Mouse (Mus musculus): Measurements from ENCODE around the gene Ddx39b. TPM values are rescaled to one million over a fixed set of nuclear protein-coding genes. Genes with fewer than 3 reads are reported as not detected.
A peak's percentile ranks its signal among the peaks of the same experiment; 100 is the strongest.

Ddx39b gene
- polyA plus RNA-seq, 1 experiment = 284 TPM

- WGBS = 27% methylated on average over 9 of the region's 9 CpGs
- peak overlapping the region; percentile 100 for H3K27ac ChIP-seq (ENCODE audit: insufficient read depth, low read length)
- no peaks in the 10 kb centered on the region for H3K27me3 ChIP-seq (ENCODE audit: control insufficient read depth, insufficient read depth, low read length)
- no peak for DNase-seq (ENCODE audit: low read depth in 1 of 2, low spot score in 2 of 2)
- TF ChIP-seq POLR2A (IDR thresholded peaks at IDR 0.05; ENCODE audit: low read depth, low read length) (no peak), CTCF (IDR thresholded peaks at IDR 0.05; ENCODE audit: extremely low read depth, insufficient read depth, insufficient read length, insufficient replicate concordance) (no peak)
- H3K36me3 ChIP-seq (ENCODE audit: control insufficient read depth, insufficient read depth, low read length) = peaks cover 15% of the 10 kb centered on the region
- H3K4me1 ChIP-seq (ENCODE audit: control insufficient read depth, insufficient read depth, insufficient read length) = peaks cover 25% of the 10 kb centered on the region; the same call in 1 of the 2 replicates
- H3K4me3 ChIP-seq (ENCODE audit: extremely low read depth, insufficient read depth, insufficient read length) = peak overlapping the region; percentile 92
Observed at GRCm38 (mm10) chr17:35196321-35196641, 45.3 kb upstream of the Ddx39b start.

DNA sequence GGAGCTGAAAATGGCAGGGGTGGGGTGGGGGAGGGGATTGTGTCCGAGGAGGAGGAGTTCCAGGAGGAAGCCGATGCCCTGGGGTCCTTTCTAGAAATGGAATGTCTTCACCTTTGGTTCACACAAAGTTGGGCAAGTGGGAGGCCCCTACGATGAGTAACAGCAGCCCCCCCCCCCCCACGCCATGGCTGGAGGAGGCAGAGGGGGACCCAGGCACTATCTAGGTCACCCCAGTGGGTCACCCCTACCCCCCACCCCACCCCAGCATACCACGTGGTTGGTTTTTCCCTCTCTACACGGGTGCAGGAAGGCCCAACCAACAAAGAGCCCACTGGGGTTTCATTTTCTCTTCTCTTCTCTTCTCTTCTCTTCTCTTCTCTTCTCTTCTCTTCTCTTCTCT, 44.4 kb upstream of the Ddx39b start:
- DNase-seq (ENCODE audit: low read depth in 1 of 2, low spot score in 2 of 2) = no peak
- Histone ChIP-seq H3K4me1 (ENCODE audit: control insufficient read depth, insufficient read depth, insufficient read length) (peaks cover 22% of the 10 kb centered on the region; the same call in 1 of the 2 replicates), H3K4me3 (ENCODE audit: extremely low read depth, insufficient read depth, insufficient read length) (peak overlapping the region; percentile 37; the same call in 1 of the 2 replicates), H3K27me3 (ENCODE audit: control insufficient read depth, insufficient read depth, low read length) (no peaks in the 10 kb centered on the region), H3K27ac (ENCODE audit: insufficient read depth, low read length) (peak overlapping the region; percentile 29; the same call in 1 of the 2 replicates), H3K36me3 (ENCODE audit: control insufficient read depth, insufficient read depth, low read length) (peaks cover 15% of the 10 kb centered on the region)
- TF ChIP-seq CTCF (IDR thresholded peaks at IDR 0.05; ENCODE audit: extremely low read depth, insufficient read depth, insufficient read length, insufficient replicate concordance) (no peak), POLR2A (IDR thresholded peaks at IDR 0.05; ENCODE audit: low read depth, low read length) (no peak)
- 13% methylated on average over 6 of the region's 6 CpGs for WGBS

- DNase-seq (ENCODE audit: low read depth in 1 of 2, low spot score in 2 of 2) = no peak
- Histone ChIP-seq H3K4me3 (ENCODE audit: extremely low read depth, insufficient read depth, insufficient read length) (no peak overlapping the region), H3K36me3 (ENCODE audit: control insufficient read depth, insufficient read depth, low read length) (peaks cover 15% of the 10 kb centered on the region), H3K27me3 (ENCODE audit: control insufficient read depth, insufficient read depth, low read length) (no peaks in the 10 kb centered on the region), H3K4me1 (ENCODE audit: control insufficient read depth, insufficient read depth, insufficient read length) (peaks cover 26% of the 10 kb centered on the region), H3K27ac (ENCODE audit: insufficient read depth, low read length) (no peak overlapping the region)
- WGBS = 76% methylated on average over 7 of the region's 7 CpGs
- TF ChIP-seq POLR2A (IDR thresholded peaks at IDR 0.05; ENCODE audit: low read depth, low read length) (no peak), CTCF (IDR thresholded peaks at IDR 0.05; ENCODE audit: extremely low read depth, insufficient read depth, insufficient read length, insufficient replicate concordance) (no peak)
Observed at GRCm38 (mm10) chr17:35198029-35198428, 43.5 kb upstream of the Ddx39b start.

- H3K4me3 ChIP-seq (ENCODE audit: extremely low read depth, insufficient read depth, insufficient read length) = no peak overlapping the region
- WGBS = 86% methylated on average over 8 of the region's 8 CpGs
- DNase-seq (ENCODE audit: low read depth in 1 of 2, low spot score in 2 of 2) = no peak
- no peak overlapping the region for H3K27ac ChIP-seq (ENCODE audit: insufficient read depth, low read length)
- H3K4me1 ChIP-seq (ENCODE audit: control insufficient read depth, insufficient read depth, insufficient read length) = peaks cover 22% of the 10 kb centered on the region
- TF ChIP-seq CTCF (IDR thresholded peaks at IDR 0.05; ENCODE audit: extremely low read depth, insufficient read depth, insufficient read length, insufficient replicate concordance) (no peak), POLR2A (IDR thresholded peaks at IDR 0.05; ENCODE audit: low read depth, low read length) (no peak)
- no peaks in the 10 kb centered on the region for H3K27me3 ChIP-seq (ENCODE audit: control insufficient read depth, insufficient read depth, low read length)
- peaks cover 15% of the 10 kb centered on the region for H3K36me3 ChIP-seq (ENCODE audit: control insufficient read depth, insufficient read depth, low read length)
Observed at GRCm38 (mm10) chr17:35198946-35199345, 42.6 kb upstream of the Ddx39b start.

GRCm38 (mm10) chr17:35200398-35200797, 41.1 kb upstream of the Ddx39b start:
- TF ChIP-seq CTCF (IDR thresholded peaks at IDR 0.05; ENCODE audit: extremely low read depth, insufficient read depth, insufficient read length, insufficient replicate concordance) = no peak
- TF ChIP-seq POLR2A (IDR thresholded peaks at IDR 0.05; ENCODE audit: low read depth, low read length) = no peak
- no peaks in the 10 kb centered on the region for H3K27me3 ChIP-seq (ENCODE audit: control insufficient read depth, insufficient read depth, low read length)
- H3K4me1 ChIP-seq (ENCODE audit: control insufficient read depth, insufficient read depth, insufficient read length) = peaks cover 26% of the 10 kb centered on the region
- DNase-seq (ENCODE audit: low read depth in 1 of 2, low spot score in 2 of 2) = peak; percentile 68 to 75
- peaks cover 11% of the 10 kb centered on the region for H3K36me3 ChIP-seq (ENCODE audit: control insufficient read depth, insufficient read depth, low read length)
- H3K27ac ChIP-seq (ENCODE audit: insufficient read depth, low read length) = peak overlapping the region; percentile 69
- 8% methylated on average over 11 of the region's 11 CpGs for WGBS
- peak overlapping the region; percentile 63 for H3K4me3 ChIP-seq (ENCODE audit: extremely low read depth, insufficient read depth, insufficient read length)

DNA sequence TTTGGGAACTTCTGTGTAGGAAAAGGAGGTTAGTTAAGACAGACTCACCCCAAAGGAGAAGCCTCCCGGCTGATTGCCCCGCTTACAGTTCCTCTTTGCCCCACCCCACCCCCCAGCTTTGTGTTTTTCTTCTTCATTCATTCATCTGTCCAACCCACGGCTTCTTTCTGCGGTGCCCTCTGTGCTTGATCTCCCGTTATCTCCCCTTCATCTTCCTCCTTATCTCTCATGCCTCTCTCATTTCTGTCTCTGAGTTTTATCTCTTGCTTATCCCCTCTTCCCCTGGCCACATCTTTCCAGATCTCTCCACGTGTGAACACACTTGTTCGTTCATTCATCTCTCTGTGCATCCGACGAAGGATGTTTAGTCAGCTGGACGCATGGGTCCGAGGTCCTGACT, 40.4 kb upstream of the Ddx39b start:
- Histone ChIP-seq H3K4me3 (ENCODE audit: extremely low read depth, insufficient read depth, insufficient read length) (peak overlapping the region; percentile 63), H3K36me3 (ENCODE audit: control insufficient read depth, insufficient read depth, low read length) (peaks cover 5% of the 10 kb centered on the region), H3K4me1 (ENCODE audit: control insufficient read depth, insufficient read depth, insufficient read length) (peaks cover 26% of the 10 kb centered on the region), H3K27me3 (ENCODE audit: control insufficient read depth, insufficient read depth, low read length) (no peaks in the 10 kb centered on the region), H3K27ac (ENCODE audit: insufficient read depth, low read length) (peak overlapping the region; percentile 69)
- DNase-seq (ENCODE audit: low read depth in 1 of 2, low spot score in 2 of 2) = peak in 1 of 2 experiments; percentile 50
- TF ChIP-seq POLR2A (IDR thresholded peaks at IDR 0.05; ENCODE audit: low read depth, low read length) (no peak), CTCF (IDR thresholded peaks at IDR 0.05; ENCODE audit: extremely low read depth, insufficient read depth, insufficient read length, insufficient replicate concordance) (no peak)
- 6% methylated on average over 11 of the region's 11 CpGs for WGBS

GRCm38 (mm10) chr17:35201787-35202186, 39.8 kb upstream of the Ddx39b start, which contains the start of gene Tnf:
Gene Tnf (minus strand): TSS chr17:35202007.
- Histone ChIP-seq H3K36me3 (ENCODE audit: control insufficient read depth, insufficient read depth, low read length) (peaks cover 3% of the 10 kb centered on the region; the same call in 1 of the 2 replicates), H3K4me1 (ENCODE audit: control insufficient read depth, insufficient read depth, insufficient read length) (peaks cover 24% of the 10 kb centered on the region), H3K27me3 (ENCODE audit: control insufficient read depth, insufficient read depth, low read length) (no peaks in the 10 kb centered on the region), H3K27ac (ENCODE audit: insufficient read depth, low read length) (peak within 1 kb of the TSS; percentile 69), H3K4me3 (ENCODE audit: extremely low read depth, insufficient read depth, insufficient read length) (peak within 1 kb of the TSS; percentile 63)
- no peak for TF ChIP-seq CTCF (IDR thresholded peaks at IDR 0.05; ENCODE audit: extremely low read depth, insufficient read depth, insufficient read length, insufficient replicate concordance)
- TF ChIP-seq POLR2A (IDR thresholded peaks at IDR 0.05; ENCODE audit: low read depth, low read length) = peak; percentile 93
- peak in 1 of 2 experiments; percentile 73 for DNase-seq (ENCODE audit: low read depth in 1 of 2, low spot score in 2 of 2)
- 4% methylated on average over 13 of the region's 13 CpGs for WGBS

All from spleen, adult 2 months (tissue).